Mouse (Mus musculus) G1E (cell line): ENCODE results near the gene Atp8a1.

Experiments used
- CTCF ChIP-seq: IDR thresholded peaks from 2 replicates; pipeline ENCODE4 v1.5.1; 2012; ENCODE audit warnings: low read depth, low read length, inconsistent platforms, mixed read lengths
- GATA2 ChIP-seq: IDR thresholded peaks from 2 replicates; pipeline ENCODE4 v1.6.1; 2012; ENCODE audit warnings: low read depth, low read length, inconsistent platforms, borderline replicate concordance
- POLR2AphosphoS5 ChIP-seq: IDR thresholded peaks from 2 replicates; pipeline ENCODE4 v1.6.1; 2012; ENCODE audit warnings: low read depth, low read length, inconsistent platforms; ENCODE audit not compliant: insufficient replicate concordance

DNA sequence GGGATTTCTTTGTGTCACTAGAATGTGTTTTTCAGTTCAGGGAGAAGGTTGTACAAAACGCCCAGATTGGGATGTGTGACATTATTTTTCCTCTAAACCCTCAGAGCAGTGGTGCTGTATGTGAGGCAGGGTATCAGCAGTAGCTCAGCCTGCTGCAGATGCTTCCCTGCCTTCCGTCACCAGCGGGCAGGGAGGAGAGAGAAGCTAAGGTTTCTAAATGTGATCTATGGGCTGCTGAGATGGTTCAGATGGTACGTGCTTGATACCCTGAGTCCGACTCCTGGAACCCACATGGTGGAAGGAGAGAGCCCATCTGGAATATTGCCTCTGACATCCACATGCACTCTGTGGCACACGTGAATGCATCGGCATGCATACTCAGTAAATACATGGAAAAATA is 251.6 kb downstream of the Atp8a1 start:
- TF ChIP-seq CTCF (no peak), GATA2 (no peak), POLR2AphosphoS5 (no peak)
